Mouse (Mus musculus): ENCODE results near the gene Arvcf.
A peak's percentile ranks its signal among the peaks of the same experiment; 100 is the strongest.

Gene Arvcf

GRCm38 (mm10) chr16:18387704-18388582, 40.0 kb downstream of the Arvcf start:
- no peak for DNase-seq (ENCODE audit: low read depth, low spot score)

DNA sequence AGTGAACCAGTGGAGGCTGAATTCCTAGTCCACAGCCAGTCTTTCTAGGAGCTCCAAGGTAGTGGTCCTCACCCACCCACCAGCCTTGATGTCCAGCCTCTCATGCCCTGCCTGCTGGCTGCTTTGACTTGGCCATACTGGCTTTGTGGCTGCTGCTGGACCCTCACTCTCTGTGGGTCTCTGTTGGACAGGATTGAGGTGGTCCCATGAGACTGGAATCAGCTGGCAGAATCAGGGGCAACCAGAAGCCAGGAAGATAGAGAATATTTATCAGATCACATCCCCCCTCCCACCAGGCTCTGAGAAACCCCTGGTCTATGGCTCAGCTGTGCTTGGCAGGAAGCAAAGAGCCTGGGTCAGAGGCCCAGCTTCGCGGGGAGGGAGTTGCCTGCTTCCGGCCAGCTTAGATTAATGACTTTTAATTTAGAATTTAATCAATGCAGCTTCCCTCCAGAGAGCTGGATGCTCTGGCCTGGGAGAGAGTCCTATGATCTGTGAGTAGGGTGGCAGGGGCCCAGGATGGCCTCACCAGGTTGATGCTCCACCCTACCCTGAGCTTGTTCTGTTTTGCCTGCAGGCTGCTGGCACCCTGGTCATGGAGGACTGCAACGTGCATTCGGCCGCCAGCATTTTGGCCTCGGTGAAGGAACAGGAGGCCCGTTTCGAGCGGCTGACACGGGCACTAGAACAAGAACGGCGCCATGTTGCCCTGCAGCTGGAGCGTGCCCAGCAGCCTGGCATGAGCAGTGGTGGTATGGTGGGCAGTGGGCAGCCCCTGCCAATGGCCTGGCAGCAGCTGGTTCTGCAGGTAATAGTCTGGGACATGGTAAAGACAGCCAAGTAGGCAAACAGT, 40.8 kb downstream of the Arvcf start:
- DNase-seq (ENCODE audit: low read depth, low spot score), result no peak

GRCm38 (mm10) chr16:18390399-18390798, 42.4 kb downstream of the Arvcf start:
- DNase-seq (ENCODE audit: low read depth, low spot score), result no peak

DNA sequence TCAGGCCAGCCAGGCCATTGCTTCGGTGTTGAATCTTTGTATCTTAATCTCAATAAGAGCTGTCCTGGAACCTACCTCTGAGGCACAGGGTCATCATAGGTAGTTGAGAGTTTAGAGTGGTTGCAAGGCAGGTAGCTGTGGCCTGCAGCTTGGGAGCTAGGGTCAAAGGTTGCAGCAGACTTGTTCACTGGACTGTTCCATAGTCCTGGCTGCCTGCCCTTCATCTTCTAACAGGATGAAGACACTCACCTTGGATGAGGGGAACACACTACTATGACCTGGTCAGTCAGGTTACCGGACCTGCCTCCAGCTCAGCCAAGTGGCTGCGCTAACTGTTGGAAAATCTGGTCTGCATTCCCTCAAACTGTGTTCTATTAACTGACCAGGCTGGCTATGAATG, 43.1 kb downstream of the Arvcf start:
- no peak for DNase-seq (ENCODE audit: low read depth, low spot score)

DNA sequence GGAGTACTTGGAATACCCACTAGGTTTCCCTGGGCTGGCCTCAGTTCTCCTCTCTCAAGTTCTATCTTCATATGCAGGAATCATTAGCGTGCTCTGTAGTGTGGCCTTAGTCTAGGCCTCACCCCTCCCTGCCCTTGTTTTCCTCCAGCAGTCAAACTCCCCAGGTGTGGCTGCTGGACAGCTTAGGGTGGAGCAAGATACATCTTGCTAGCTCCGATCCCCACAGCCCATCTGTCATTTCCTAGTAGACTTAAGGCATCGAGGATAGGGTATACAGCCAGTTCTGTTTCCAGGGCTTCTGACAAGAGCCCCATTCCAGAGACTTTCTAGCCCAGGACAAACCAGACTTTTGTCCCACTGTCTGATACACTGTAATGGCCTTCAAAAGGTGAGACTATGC, 43.7 kb downstream of the Arvcf start:
- no peak for DNase-seq (ENCODE audit: low read depth, low spot score)

DNA sequence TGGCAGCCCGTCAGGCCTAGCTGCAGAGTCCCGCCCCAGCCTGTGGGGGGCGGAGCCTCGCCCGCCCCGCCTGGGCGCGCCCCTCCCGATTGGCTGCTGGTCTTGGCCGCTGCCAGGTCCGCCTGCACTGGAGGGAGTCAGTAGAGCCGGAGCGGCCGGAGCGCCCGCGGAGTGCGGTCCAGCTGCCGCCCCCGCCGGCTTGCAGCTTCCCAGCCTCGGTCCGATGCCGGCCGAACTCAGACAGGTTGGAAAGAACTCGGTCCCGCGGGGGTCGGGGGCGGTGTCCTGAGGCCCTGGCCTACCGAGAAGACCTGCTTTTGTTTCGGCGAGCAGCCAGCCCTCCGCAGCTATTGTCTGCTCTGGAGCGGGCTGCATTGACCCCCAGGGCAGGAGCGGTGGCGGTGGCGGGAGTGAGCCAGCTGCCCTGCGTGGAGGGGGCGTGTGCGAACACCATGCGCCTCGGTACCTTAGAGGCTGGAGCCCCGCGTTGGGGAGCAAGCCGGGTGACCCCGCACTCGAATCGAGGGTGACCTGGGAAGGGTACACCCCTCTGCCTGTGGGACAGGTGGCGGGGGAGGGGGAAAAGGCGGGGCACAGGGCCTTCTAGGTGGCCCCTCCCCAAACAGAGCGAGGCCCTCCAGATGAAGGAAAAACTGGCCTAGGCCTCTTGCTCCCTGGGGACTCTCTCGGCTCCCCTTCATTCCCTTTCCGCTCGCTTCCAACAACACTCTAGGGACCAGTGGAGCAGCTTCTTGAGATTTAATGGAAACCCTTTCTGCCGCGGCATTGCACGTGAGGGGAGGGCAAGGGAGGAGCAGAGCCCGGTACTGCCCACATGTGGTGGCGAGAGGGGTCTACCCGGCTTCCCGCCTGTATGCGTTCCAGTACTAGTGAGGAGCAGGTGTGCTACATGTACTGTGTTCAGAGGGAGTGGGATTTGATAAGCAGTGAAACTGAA, 44.8 kb downstream of the Arvcf start:
- DNase-seq (ENCODE audit: low read depth, low spot score), result peak; percentile 88

- DNase-seq (ENCODE audit: low read depth, low spot score), result no peak
These were observed 45.6 kb downstream of the Arvcf start for GRCm38 (mm10) chr16:18393595-18393994.

GRCm38 (mm10) chr16:18394056-18394455, 46.1 kb downstream of the Arvcf start:
- DNase-seq (ENCODE audit: low read depth, low spot score), result no peak

DNA sequence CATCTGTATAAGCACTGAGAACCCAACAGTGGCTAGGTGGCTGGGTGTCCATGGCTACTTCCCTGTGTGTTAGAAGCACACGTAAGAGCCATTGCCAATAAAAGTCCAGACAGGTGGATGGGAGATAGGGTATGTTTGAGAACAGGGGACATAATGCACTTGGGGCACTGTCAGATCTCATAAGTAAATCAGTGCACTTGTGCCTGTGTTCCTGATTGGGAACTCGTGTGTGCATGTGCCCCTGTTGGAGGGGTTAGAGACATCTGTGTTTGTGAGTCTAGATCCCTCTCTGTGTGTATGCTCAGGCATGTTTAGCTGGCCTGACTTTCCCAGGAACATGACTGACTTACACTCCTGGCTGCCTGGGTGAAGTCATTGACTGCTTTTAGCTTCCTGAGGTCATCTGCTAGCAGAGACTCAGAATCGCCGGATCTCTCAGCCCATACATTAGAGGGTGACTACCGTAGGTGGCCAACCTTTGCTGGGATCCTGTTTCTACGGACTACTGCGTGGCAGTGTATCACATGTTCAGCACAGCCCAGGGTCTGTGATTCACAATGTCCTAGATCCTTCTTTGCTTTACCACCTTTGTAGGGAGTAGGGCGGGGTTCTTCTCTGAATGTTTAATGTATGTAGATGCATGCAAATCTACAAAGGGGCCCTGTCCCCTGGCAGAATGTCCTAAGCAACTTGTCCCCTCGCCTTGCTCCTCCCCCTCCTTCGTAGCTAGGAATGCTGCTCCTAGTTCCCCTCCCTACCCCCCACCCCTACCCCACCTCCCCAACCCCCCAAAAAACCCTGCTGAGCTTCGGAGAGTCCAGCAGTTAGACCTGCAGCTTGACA, 47.0 kb downstream of the Arvcf start:
- DNase-seq (ENCODE audit: low read depth, low spot score), result peak; percentile 68

DNA sequence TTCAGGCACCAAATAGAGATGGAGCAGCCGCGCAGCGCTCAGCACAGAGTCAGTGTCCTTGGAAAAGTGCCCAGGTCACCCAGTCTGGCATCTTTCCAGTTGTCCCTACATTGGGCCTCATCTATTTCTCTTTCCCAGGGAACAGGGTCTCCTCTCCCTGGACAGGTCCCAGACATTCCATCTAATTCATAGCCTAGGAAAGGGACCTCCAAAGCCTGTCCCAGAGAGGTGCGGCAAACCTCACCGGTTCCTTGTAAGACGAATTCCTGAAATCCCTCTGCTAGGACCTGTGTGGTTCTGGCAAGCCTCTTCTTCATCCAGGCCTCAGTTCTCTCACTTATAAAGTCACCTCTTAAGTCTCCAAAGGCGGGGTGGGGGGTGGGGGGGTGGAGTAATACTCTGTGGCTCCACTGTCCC, 47.6 kb downstream of the Arvcf start:
- peak; percentile 58 for DNase-seq (ENCODE audit: low read depth, low spot score)

- DNase-seq (ENCODE audit: low read depth, low spot score), result peak; percentile 96
These were observed 48.2 kb downstream of the Arvcf start for GRCm38 (mm10) chr16:18396201-18396600.

GRCm38 (mm10) chr16:18396791-18397621, 49.0 kb downstream of the Arvcf start:
- DNase-seq (ENCODE audit: low read depth, low spot score), result no peak

- DNase-seq (ENCODE audit: low read depth, low spot score), result peak; percentile 55
These were observed 52.0 kb downstream of the Arvcf start for GRCm38 (mm10) chr16:18400028-18400427.

DNA sequence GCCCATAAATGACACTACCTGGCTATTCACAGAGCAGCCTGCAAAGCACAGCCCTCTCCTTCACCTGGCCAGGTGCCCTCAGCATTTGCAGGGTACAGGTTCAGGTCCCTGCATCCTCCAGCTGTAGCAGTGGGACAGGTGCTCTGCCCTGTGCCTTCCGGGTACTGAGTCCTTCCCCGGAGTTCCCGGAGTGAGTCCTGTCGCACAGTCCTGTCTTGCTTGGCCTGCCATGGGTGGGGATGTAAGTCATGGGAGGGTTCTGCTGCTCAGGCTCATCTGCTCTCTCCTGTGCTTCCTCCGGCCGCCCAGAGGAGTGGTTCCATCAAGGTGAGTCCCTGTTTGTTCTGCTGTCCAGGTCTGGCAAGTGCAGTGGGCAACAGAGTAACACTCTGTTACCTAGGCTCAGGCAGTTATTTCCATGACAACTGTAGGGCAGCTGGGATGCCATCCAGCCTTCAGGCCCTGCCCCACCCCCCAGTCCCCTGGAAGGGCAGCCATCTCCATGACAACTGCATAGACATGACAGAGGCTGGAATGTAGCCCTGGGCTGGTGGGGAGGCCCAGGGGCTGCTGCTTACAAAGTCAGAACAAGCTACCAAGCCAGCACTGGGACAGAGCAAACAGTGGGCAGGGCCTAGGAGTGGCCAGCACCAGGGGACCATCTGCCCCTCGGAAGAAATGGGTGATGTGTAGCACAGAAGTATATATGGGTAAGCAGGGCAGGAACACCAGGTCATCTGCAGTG, 52.7 kb downstream of the Arvcf start:
- peak; percentile 35 for DNase-seq (ENCODE audit: low read depth, low spot score)

DNA sequence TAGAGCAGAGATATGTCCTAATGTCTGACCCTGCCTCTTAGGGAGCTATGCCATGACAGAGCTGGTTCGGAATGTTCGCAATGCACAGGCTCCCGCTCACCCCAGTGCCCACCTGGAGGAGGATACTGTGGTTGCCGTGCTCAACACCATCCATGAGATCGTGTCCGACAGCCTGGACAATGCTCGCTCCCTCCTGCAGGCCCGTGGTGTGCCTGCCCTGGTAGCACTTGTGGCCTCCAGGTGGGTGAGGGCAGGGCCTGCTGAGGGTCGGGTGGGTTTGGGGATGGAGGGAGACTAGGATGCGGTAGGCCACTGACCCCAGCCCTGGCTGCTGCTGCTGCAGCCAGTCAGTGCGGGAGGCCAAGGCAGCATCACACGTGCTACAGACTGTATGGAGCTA, 55.3 kb downstream of the Arvcf start:
- DNase-seq (ENCODE audit: low read depth, low spot score), result no peak

GRCm38 (mm10) chr16:18405091-18405854, 57.3 kb downstream of the Arvcf start:
- DNase-seq (ENCODE audit: low read depth, low spot score), result no peak

- DNase-seq (ENCODE audit: low read depth, low spot score), result peak; percentile 65
These were observed 57.9 kb downstream of the Arvcf start for GRCm38 (mm10) chr16:18405876-18406275.

DNA sequence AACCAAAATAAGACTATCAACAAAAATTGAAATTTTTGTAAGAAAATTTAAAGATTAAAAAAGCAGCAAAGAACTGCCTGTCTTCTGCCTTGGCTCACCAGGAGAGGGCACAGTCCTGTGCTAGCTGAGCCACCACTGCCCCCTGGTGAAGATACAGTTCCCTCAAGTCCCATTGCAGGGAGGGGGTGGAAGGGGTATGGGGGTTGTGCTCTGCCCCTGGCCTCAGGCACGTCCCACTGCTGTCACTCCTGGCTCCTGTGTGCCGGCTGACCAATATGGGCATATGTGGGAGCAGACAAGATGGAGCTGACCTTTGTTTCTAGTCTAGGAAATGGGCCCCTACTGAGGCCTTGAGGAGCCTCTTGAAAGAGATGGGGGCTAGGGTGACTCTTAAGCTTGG, 58.3 kb downstream of the Arvcf start:
- DNase-seq (ENCODE audit: low read depth, low spot score), result peak; percentile 84
